Mouse (Mus musculus): ENCODE results near the gene Fmo3.

Gene Fmo3

DNA sequence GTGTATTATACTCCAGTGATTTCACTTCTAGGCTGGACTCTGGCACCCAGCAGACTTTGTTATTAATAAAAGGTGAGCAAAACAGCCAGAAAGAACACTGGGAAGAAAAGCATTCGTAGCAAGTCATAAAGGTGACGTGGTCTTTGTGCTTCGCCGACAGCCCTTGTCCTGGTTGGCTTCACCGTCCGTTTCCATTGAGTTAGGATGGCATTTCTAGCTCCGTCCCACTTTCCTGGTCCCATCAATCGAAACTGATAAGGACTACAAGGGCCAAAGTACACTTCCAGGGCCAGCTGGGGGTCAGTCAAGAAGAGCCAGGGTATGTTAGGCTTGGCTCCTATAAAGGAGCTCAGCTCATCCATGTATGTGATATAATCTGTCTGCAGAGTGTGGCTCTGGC, 67.7 kb downstream of the Fmo3 start:
- no peak for TF ChIP-seq NANOG (IDR thresholded peaks at IDR 0.05; ENCODE audit: borderline replicate concordance, low read length)
- TF ChIP-seq CTCF (conservative IDR thresholded peaks at IDR 0.05; ENCODE audit: low read length), result no peak
- TF ChIP-seq POU5F1 (IDR thresholded peaks at IDR 0.05; ENCODE audit: borderline replicate concordance, low read length), result no peak
- Histone ChIP-seq H3K4me3 (replicated peaks; ENCODE audit: low read length) (no peak overlapping the region), H3K36me3 (ENCODE audit: insufficient read depth, low read length) (no peaks in the 10 kb centered on the region), H3K27me3 (ENCODE audit: insufficient read depth, low read length) (no peaks in the 10 kb centered on the region), H3K4me1 (replicated peaks; ENCODE audit: low read depth, low read length) (no peaks in the 10 kb centered on the region), H3K9me3 (ENCODE audit: low read length) (no peaks in the 10 kb centered on the region; the same call in 1 of the 2 replicates)

DNA sequence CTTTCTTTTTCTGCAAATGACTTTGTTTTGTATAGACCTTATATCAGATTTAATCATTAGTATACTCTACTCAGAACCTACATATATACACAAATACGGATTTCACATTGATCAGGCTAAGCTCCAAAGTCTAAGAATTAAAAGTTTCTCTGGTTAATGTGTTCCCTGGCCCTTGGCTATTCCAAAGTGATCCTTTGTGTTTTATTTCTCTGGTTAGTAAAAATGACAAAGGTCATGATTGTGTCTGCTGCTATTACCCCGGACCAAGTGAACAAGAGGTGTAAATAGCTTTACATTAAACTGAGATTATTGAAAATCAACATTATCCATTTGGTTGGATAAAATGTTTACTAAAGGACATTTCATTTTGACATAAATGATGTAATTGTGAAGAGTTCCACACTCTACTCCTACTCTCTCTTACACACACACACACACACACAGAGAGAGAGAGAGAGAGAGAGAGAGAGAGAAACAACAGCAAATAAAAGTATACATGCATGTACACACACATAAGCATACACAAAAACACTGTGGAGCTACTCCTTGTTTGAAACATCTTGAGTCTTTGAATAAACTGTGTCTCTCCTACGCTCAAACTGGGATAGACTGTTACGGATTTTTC, 69.3 kb downstream of the Fmo3 start:
- H3K4me1 ChIP-seq (replicated peaks; ENCODE audit: low read depth, low read length), result no peaks in the 10 kb centered on the region
- TF ChIP-seq POU5F1 (IDR thresholded peaks at IDR 0.05; ENCODE audit: borderline replicate concordance, low read length), result no peak
- no peak for TF ChIP-seq NANOG (IDR thresholded peaks at IDR 0.05; ENCODE audit: borderline replicate concordance, low read length)
- TF ChIP-seq CTCF (conservative IDR thresholded peaks at IDR 0.05; ENCODE audit: low read length), result no peak
- H3K4me3 ChIP-seq (replicated peaks; ENCODE audit: low read length), result no peak overlapping the region
- no peaks in the 10 kb centered on the region for H3K27me3 ChIP-seq (ENCODE audit: insufficient read depth, low read length)
- H3K9me3 ChIP-seq (ENCODE audit: low read length), result no peaks in the 10 kb centered on the region; the same call in 1 of the 2 replicates
- H3K36me3 ChIP-seq (ENCODE audit: insufficient read depth, low read length), result no peaks in the 10 kb centered on the region

DNA sequence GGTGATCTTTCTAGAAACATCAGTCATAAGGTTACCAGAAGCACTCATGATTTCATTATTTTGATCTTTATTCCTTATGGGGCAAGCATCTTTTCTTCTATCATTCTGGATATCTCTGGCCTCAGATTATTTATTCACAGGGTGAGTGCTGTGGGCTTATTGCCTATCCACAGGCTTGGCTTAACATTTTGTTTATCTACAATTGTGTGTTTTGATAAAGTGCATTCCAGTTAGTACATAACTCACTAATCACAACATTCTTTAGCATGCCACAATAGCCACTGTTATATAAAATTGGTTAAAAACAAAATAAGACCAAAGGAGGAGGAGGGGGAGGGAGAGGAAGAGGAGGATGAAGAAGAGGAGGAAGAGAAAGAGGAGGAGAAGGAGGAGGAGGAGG, 72.2 kb downstream of the Fmo3 start:
- Histone ChIP-seq H3K9me3 (ENCODE audit: low read length) (no peaks in the 10 kb centered on the region), H3K27me3 (ENCODE audit: insufficient read depth, low read length) (no peaks in the 10 kb centered on the region), H3K4me3 (replicated peaks; ENCODE audit: low read length) (no peak overlapping the region), H3K4me1 (replicated peaks; ENCODE audit: low read depth, low read length) (no peaks in the 10 kb centered on the region), H3K36me3 (ENCODE audit: insufficient read depth, low read length) (no peaks in the 10 kb centered on the region)
- TF ChIP-seq POU5F1 (IDR thresholded peaks at IDR 0.05; ENCODE audit: borderline replicate concordance, low read length) (no peak), NANOG (IDR thresholded peaks at IDR 0.05; ENCODE audit: borderline replicate concordance, low read length) (no peak), CTCF (conservative IDR thresholded peaks at IDR 0.05; ENCODE audit: low read length) (no peak)
